30 mouse cellular contexts compared by ENCODE assay signal in the genomic region with DNA sequence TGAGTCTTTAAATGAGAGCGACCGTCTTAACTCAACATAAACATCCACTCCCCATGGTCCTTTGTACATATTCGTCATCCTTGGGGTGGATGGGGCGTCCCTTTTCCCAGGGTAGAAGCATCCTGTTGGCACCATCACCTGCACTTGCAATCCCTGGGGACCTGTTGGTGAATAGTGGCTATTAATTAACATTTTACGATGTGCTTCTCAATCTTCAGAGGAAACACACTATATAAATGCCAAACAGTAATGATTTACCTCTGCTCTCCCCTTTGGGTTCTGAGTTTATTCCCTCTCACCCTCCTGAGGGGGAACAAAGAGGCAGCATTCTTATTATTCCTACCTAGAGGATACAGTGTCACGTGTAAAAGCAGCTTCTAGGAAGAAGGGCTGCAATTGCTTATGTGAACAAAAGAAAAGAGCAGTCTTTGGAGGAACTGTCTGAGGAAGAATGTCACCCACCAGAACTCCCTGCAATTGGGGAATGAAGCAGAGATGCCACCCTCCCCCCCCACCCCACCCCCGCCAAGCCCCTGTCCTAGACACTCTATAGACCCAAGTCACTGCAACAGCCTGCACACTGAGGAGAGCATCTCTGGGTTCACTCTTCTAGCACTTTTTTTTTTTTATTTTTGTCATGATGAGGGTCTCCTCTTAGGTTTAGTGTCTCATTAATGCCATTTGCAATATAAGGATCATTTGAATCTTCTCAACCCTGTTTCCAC. TPM values are rescaled to one million over a fixed set of nuclear protein-coding genes. Genes with fewer than 3 reads are reported as not detected.
DNase-seq lines count a peak whose midpoint lies in the region; ATAC-seq and TF ChIP-seq lines count a peak whose summit lies in the region.
"Had no signal": no experiment of that assay in that cellular context is flagged by ENCODE, and none has a peak within 500 bp of the region (broad histone marks: within the 10 kb centered on the region; RNA-seq: fewer than 3 reads in every experiment).

No protein-coding gene starts in this region.

- H3K27ac ChIP-seq in forebrain, embryonic 13.5 days = no peak overlapping the region
- no peak overlapping the region for H3K27ac ChIP-seq in forebrain, embryonic 10.5 days
- H3K27ac ChIP-seq in midbrain, postnatal 0 days (ENCODE audit: low read depth, low read length) = no peak overlapping the region
- H3K27ac ChIP-seq in midbrain, embryonic 15.5 days = no peak overlapping the region
- no peak overlapping the region for H3K27ac ChIP-seq in liver, embryonic 11.5 days (ENCODE audit: low read depth, low read length)
- H3K27ac ChIP-seq in stomach, postnatal 0 days (replicated peaks) = no peak overlapping the region
- H3K27ac ChIP-seq: embryonic facial prominence, embryonic 13.5 days; forebrain, embryonic 12.5 days; hindbrain, embryonic 10.5 days; hindbrain, embryonic 15.5 days; limb, embryonic 15.5 days; liver, embryonic 14.5 days had no signal

- no peak overlapping the region for H3K4me3 ChIP-seq in forebrain, embryonic 13.5 days
- H3K4me3 ChIP-seq in forebrain, embryonic 10.5 days = no peak overlapping the region
- H3K4me3 ChIP-seq in midbrain, postnatal 0 days (ENCODE audit: low read depth, low read length) = no peak overlapping the region
- H3K4me3 ChIP-seq in midbrain, embryonic 15.5 days = no peak overlapping the region
- H3K4me3 ChIP-seq in liver, embryonic 11.5 days (ENCODE audit: low read depth, low read length) = no peak overlapping the region
- H3K4me3 ChIP-seq in stomach, postnatal 0 days (ENCODE audit: low read depth, low read length) = no peak overlapping the region
- H3K4me3 ChIP-seq: embryonic facial prominence, embryonic 13.5 days; erythroblast, embryonic 14.5 days; forebrain, embryonic 12.5 days; hindbrain, embryonic 10.5 days; hindbrain, embryonic 15.5 days; limb, embryonic 15.5 days had no signal

- ATAC-seq in forebrain, embryonic 13.5 days = 0 out of 2 replicates have a peak, but pooled peaks have one; percentile 24
- 0 out of 2 replicates have a peak, but pooled peaks have one; percentile 34 for ATAC-seq in midbrain, postnatal 0 days (ENCODE audit: low FRiP score)
- ATAC-seq in midbrain, embryonic 15.5 days (replicated peaks) = no peak
- ATAC-seq in liver, embryonic 11.5 days (replicated peaks; ENCODE audit: low FRiP score) = no peak
- no peak for ATAC-seq in stomach, postnatal 0 days (ENCODE audit: low FRiP score, low TSS enrichment)
- ATAC-seq: CD4-positive, CD25-positive, alpha-beta regulatory T cell, adult 4 months had no signal

- no peak for TF ChIP-seq EP300 in stomach, postnatal 0 days (optimal IDR thresholded peaks at IDR 0.05)

- no peaks in the 10 kb centered on the region for H3K36me3 ChIP-seq in forebrain, embryonic 13.5 days (ENCODE audit: poor library complexity, severe bottlenecking)
- H3K36me3 ChIP-seq in forebrain, embryonic 10.5 days (replicated peaks) = no peaks in the 10 kb centered on the region
- H3K36me3 ChIP-seq in midbrain, postnatal 0 days (ENCODE audit: insufficient read depth, low read length) = no peaks in the 10 kb centered on the region
- H3K36me3 ChIP-seq in midbrain, embryonic 15.5 days (replicated peaks) = no peaks in the 10 kb centered on the region
- no peaks in the 10 kb centered on the region for H3K36me3 ChIP-seq in liver, embryonic 11.5 days (ENCODE audit: control insufficient read depth, insufficient read depth, low read length)
- H3K36me3 ChIP-seq in stomach, postnatal 0 days (ENCODE audit: control insufficient read depth, insufficient read depth, low read length) = no peaks in the 10 kb centered on the region
- H3K36me3 ChIP-seq: embryonic facial prominence, embryonic 13.5 days; forebrain, embryonic 12.5 days; hindbrain, embryonic 10.5 days; hindbrain, embryonic 15.5 days; limb, embryonic 15.5 days had no signal

- TF ChIP-seq CTCF in midbrain, postnatal 0 days (IDR thresholded peaks at IDR 0.05) = no peak
- no peak for TF ChIP-seq CTCF in stomach, postnatal 0 days (IDR thresholded peaks at IDR 0.05; ENCODE audit: low read depth)

- no peaks in the 10 kb centered on the region for H3K27me3 ChIP-seq in forebrain, embryonic 13.5 days
- H3K27me3 ChIP-seq in forebrain, embryonic 10.5 days (ENCODE audit: poor library complexity, severe bottlenecking) = no peaks in the 10 kb centered on the region
- no peaks in the 10 kb centered on the region for H3K27me3 ChIP-seq in midbrain, postnatal 0 days (ENCODE audit: insufficient read depth, low read length)
- no peaks in the 10 kb centered on the region for H3K27me3 ChIP-seq in midbrain, embryonic 15.5 days (replicated peaks)
- no peaks in the 10 kb centered on the region for H3K27me3 ChIP-seq in liver, embryonic 11.5 days (replicated peaks; ENCODE audit: control insufficient read depth, insufficient read depth, low read length)
- no peaks in the 10 kb centered on the region for H3K27me3 ChIP-seq in stomach, postnatal 0 days (ENCODE audit: control insufficient read depth, insufficient read depth, low read length)
- H3K27me3 ChIP-seq: embryonic facial prominence, embryonic 13.5 days; forebrain, embryonic 12.5 days; hindbrain, embryonic 15.5 days; limb, embryonic 15.5 days had no signal

- 64% methylated on average over 7 of the region's 7 CpGs for WGBS in forebrain, embryonic 13.5 days
- 72% methylated on average over 7 of the region's 7 CpGs for WGBS in forebrain, embryonic 10.5 days
- WGBS in midbrain, postnatal 0 days = 75% methylated on average over 7 of the region's 7 CpGs
- 64% methylated on average over 7 of the region's 7 CpGs for WGBS in midbrain, embryonic 15.5 days
- WGBS in liver, embryonic 11.5 days = 63% methylated on average over 7 of the region's 7 CpGs
- 55% methylated on average over 6 of the region's 7 CpGs for WGBS in stomach, postnatal 0 days

- H3K9ac ChIP-seq in forebrain, embryonic 13.5 days = no peak overlapping the region
- H3K9ac ChIP-seq in midbrain, postnatal 0 days (replicated peaks; ENCODE audit: low read length, poor library complexity, severe bottlenecking) = no peak overlapping the region
- H3K9ac ChIP-seq in midbrain, embryonic 15.5 days = no peak overlapping the region
- H3K9ac ChIP-seq in liver, embryonic 11.5 days (ENCODE audit: low read depth, low read length) = no peak overlapping the region
- H3K9ac ChIP-seq in stomach, postnatal 0 days (ENCODE audit: low read length) = no peak overlapping the region
- H3K9ac ChIP-seq: embryonic facial prominence, embryonic 13.5 days; forebrain, embryonic 12.5 days; hindbrain, embryonic 15.5 days; limb, embryonic 15.5 days; liver, embryonic 14.5 days had no signal

- DNase-seq in forebrain, embryonic 10.5 days (ENCODE audit: extremely low spot score, low spot score) = no peak
- DNase-seq in midbrain, postnatal 0 days (ENCODE audit: low spot score) = no peak
- peak; percentile 30 for DNase-seq in mesoderm, embryonic 11.5 days (ENCODE audit: low read depth, low spot score)
- no peak for DNase-seq in liver, embryonic 11.5 days (ENCODE audit: low spot score)
- DNase-seq in stomach, postnatal 0 days (ENCODE audit: low spot score) = no peak
- DNase-seq: adrenal gland, postnatal 25 days; cerebellum, adult 11-12 months; cerebellum, postnatal 10 days; gastrocnemius, postnatal 14 days; heart, postnatal 14 days; kidney, adult 2 months; layer of hippocampus, postnatal 36 days; left cerebral cortex, postnatal 4 days; lung, adult 2 months; lung, postnatal 10 days; right cerebral cortex, postnatal 14 days; thymus, postnatal 14 days had no signal

- no peaks in the 10 kb centered on the region for H3K4me1 ChIP-seq in forebrain, embryonic 13.5 days
- no peaks in the 10 kb centered on the region for H3K4me1 ChIP-seq in forebrain, embryonic 10.5 days
- H3K4me1 ChIP-seq in midbrain, postnatal 0 days (ENCODE audit: insufficient read depth, low read length) = no peaks in the 10 kb centered on the region
- no peaks in the 10 kb centered on the region for H3K4me1 ChIP-seq in midbrain, embryonic 15.5 days
- no peaks in the 10 kb centered on the region for H3K4me1 ChIP-seq in liver, embryonic 11.5 days (replicated peaks; ENCODE audit: control insufficient read depth, insufficient read depth, low read length)
- no peaks in the 10 kb centered on the region for H3K4me1 ChIP-seq in stomach, postnatal 0 days (replicated peaks; ENCODE audit: control insufficient read depth, insufficient read depth)
- H3K4me1 ChIP-seq: embryonic facial prominence, embryonic 13.5 days; forebrain, embryonic 12.5 days; hindbrain, embryonic 10.5 days; hindbrain, embryonic 15.5 days; limb, embryonic 15.5 days had no signal

- no peaks in the 10 kb centered on the region for H3K9me3 ChIP-seq in forebrain, embryonic 13.5 days (replicated peaks)
- no peaks in the 10 kb centered on the region for H3K9me3 ChIP-seq in forebrain, embryonic 10.5 days
- H3K9me3 ChIP-seq in midbrain, postnatal 0 days (ENCODE audit: low read length) = no peaks in the 10 kb centered on the region
- no peaks in the 10 kb centered on the region for H3K9me3 ChIP-seq in midbrain, embryonic 15.5 days
- no peaks in the 10 kb centered on the region for H3K9me3 ChIP-seq in liver, embryonic 11.5 days (ENCODE audit: control insufficient read depth, low read length)
- no peaks in the 10 kb centered on the region for H3K9me3 ChIP-seq in stomach, postnatal 0 days (ENCODE audit: control insufficient read depth, low read length)
- H3K9me3 ChIP-seq: embryonic facial prominence, embryonic 13.5 days; forebrain, embryonic 12.5 days; hindbrain, embryonic 10.5 days; hindbrain, embryonic 15.5 days; limb, embryonic 15.5 days had no signal

- no peak overlapping the region for H3K4me2 ChIP-seq in forebrain, embryonic 13.5 days
- no peak overlapping the region for H3K4me2 ChIP-seq in midbrain, postnatal 0 days (ENCODE audit: low read depth, low read length, poor library complexity, severe bottlenecking)
- no peak overlapping the region for H3K4me2 ChIP-seq in midbrain, embryonic 15.5 days
- no peak overlapping the region for H3K4me2 ChIP-seq in liver, embryonic 11.5 days
- H3K4me2 ChIP-seq in stomach, postnatal 0 days (replicated peaks; ENCODE audit: low read depth) = no peak overlapping the region
- H3K4me2 ChIP-seq: embryonic facial prominence, embryonic 13.5 days; forebrain, embryonic 12.5 days; hindbrain, embryonic 15.5 days; limb, embryonic 15.5 days; midbrain, embryonic 11.5 days had no signal

RNA-seq across cellular contexts. Expression of gene Sema3a, which starts 19.7 kb away (rescaled TPM):
- 13.2 and 14.1 TPM in 2 replicates for polyA plus RNA-seq in forebrain, embryonic 13.5 days (2015; fragmentation: Nextera tagmentation; extraction: Ambion mirVana)
- polyA plus RNA-seq in forebrain, embryonic 10.5 days (2016; fragmentation: Nextera tagmentation; extraction: Ambion mirVana) = 14.9 and 15.7 TPM in 2 replicates
- 12.1 and 13.7 TPM in 2 replicates for total RNA-seq in midbrain, postnatal 0 days (2014; rRNA removed)
- polyA plus RNA-seq in midbrain, postnatal 0 days (2015; fragmentation: Nextera tagmentation; extraction: Ambion mirVana) = 4.4 and 4.8 TPM in 2 replicates
- polyA plus RNA-seq in midbrain, embryonic 15.5 days (2015; fragmentation: Nextera tagmentation; extraction: Ambion mirVana) = 6.9 and 8.5 TPM in 2 replicates
- 13.3 and 14.0 TPM in 2 replicates for polyA plus RNA-seq in liver, embryonic 11.5 days (2014; fragmentation: Nextera tagmentation; extraction: Ambion mirVana)
- 7.4 and 8.6 TPM in 2 replicates for polyA plus RNA-seq in stomach, postnatal 0 days (2015; fragmentation: Nextera tagmentation; extraction: Ambion mirVana)
- total RNA-seq: common myeloid progenitor, adult 5-6 weeks; granulocyte monocyte progenitor cell, adult 5-6 weeks had no signal

Comparison
In these comparisons a context has a peak if more than half of its experiments do, and no peak if none do; other contexts are left out.
1. ATAC-seq: peak in forebrain, embryonic 13.5 days (single experiment) and midbrain, postnatal 0 days (single experiment); none in midbrain, embryonic 15.5 days (single experiment), liver, embryonic 11.5 days (single experiment) and stomach, postnatal 0 days (single experiment).